8 mouse cellular contexts compared by ENCODE assay signal in the genomic region with DNA sequence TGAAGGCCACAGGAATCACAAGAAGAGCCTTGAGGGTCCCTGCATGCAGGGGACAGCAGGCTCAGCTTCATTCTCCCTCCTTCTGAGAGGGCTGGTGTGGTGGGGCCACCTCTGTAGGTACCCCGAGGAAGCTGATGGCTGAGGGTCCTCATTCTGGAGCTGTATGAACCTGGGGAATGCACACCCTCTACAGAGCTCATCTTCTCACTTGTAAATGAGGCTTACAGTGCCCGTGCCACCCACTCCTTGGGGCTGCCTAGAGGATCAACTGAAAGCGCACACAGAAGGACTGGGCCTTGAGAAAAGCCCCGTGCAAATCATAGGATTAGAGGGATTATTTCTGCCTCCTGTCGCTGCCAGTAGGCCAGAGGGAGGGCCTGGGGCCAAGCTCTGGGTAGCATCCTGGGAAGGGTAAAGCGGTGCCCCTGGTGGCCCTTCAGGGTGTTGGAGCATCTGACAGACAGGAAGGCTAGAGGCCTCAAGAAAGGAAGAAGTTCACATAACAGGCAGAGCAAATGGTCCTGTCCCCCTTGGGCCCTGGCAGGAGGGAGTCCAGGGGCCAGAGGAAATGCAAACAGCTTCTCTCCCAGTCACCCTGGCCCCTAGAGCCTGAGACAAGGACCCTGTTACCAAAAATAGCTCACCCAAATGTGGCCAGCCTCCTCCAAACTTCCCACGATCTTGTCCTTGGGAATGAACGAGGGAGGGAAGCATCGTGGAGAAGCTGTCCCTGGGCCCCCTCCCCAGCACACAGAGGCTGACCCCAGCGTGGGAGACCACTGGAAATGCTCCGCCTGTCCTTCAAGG. TPM values are rescaled to one million over a fixed set of nuclear protein-coding genes. Genes with fewer than 3 reads are reported as not detected.
A peak's percentile ranks its signal among the peaks of the same experiment; 100 is the strongest.
DNase-seq lines count a peak whose midpoint lies in the region; ATAC-seq and TF ChIP-seq lines count a peak whose summit lies in the region.

No protein-coding gene starts in this region.

- peak; percentile 39 to 41 for DNase-seq in heart, adult 2 months
- no peak for DNase-seq in heart, postnatal 36 days
- peak; percentile 49 for DNase-seq in MN1 (ENCODE audit: low spot score)
- peak; percentile 78 for DNase-seq in heart, embryonic 10.5 days (ENCODE audit: low spot score)
- no peak for DNase-seq in liver, embryonic 13.5 days
- DNase-seq in urinary bladder, adult 2 months (ENCODE audit: low spot score): no peak
- no peak for DNase-seq in frontal cortex, postnatal 36 days (ENCODE audit: low spot score in 2 of 2)

- intact Hi-C loops in heart, adult 2 months (cut with DNase I): loop anchor here (2.0 kb wide), 1 partner anchor 25 kb away; no protein-coding TSS in a partner anchor
- intact Hi-C loops in heart, postnatal 36 days (cut with DNase I): loop anchor here (2.0 kb wide), 2 partner anchors 15 to 25 kb away; no protein-coding TSS in a partner anchor

- H3K9ac ChIP-seq in heart, adult 2 months (ENCODE audit: low read depth, low read length): no peak overlapping the region
- 0 out of 2 replicates have a peak overlapping the region, but pooled peaks have one; percentile 29 for H3K9ac ChIP-seq in liver, embryonic 13.5 days

- no peak; the same call in 1 of the 2 replicates for ATAC-seq in liver, embryonic 13.5 days (ENCODE audit: low read depth)
- no peak for ATAC-seq in granulocyte monocyte progenitor cell, adult 5-6 weeks (replicated peaks; ENCODE audit: poor library complexity, severe bottlenecking)

- H3K36me3 ChIP-seq in heart, adult 2 months (ENCODE audit: control insufficient read depth, insufficient read depth, low read length): no peaks in the 10 kb centered on the region
- peaks cover 47% of the 10 kb centered on the region for H3K36me3 ChIP-seq in heart, embryonic 10.5 days
- peaks cover 43% of the 10 kb centered on the region for H3K36me3 ChIP-seq in liver, embryonic 13.5 days

- no peak for TF ChIP-seq POLR2A in heart, adult 2 months (IDR thresholded peaks at IDR 0.05; ENCODE audit: insufficient read depth, low read depth, low read length)

- H3K4me2 ChIP-seq in liver, embryonic 13.5 days: no peak overlapping the region

- 33% methylated on average over 11 of the region's 11 CpGs for WGBS in heart, adult 2 months
- WGBS in heart, embryonic 10.5 days: 25% methylated on average over 11 of the region's 11 CpGs
- WGBS in liver, embryonic 13.5 days (ENCODE audit: insufficient replicate concordance): 39% methylated on average over 11 of the region's 11 CpGs

- TF ChIP-seq CTCF in heart, adult 2 months (IDR thresholded peaks at IDR 0.05): peak; percentile 29

- H3K27me3 ChIP-seq in heart, adult 2 months (ENCODE audit: control insufficient read depth, insufficient read depth, low read length): no peaks in the 10 kb centered on the region
- H3K27me3 ChIP-seq in heart, embryonic 10.5 days (ENCODE audit: insufficient read depth, poor library complexity, severe bottlenecking): no peaks in the 10 kb centered on the region
- H3K27me3 ChIP-seq in liver, embryonic 13.5 days: no peaks in the 10 kb centered on the region

- H3K79me2 ChIP-seq in heart, adult 2 months (replicated peaks; ENCODE audit: control insufficient read depth, insufficient read depth, low read length): no peaks in the 10 kb centered on the region

- TF ChIP-seq EP300 in heart, adult 2 months (IDR thresholded peaks at IDR 0.05; ENCODE audit: insufficient read depth, low read depth, low read length): 0 out of 2 replicates have a peak, but pooled peaks have one; percentile 13

- peaks cover 12% of the 10 kb centered on the region for H3K4me1 ChIP-seq in heart, adult 2 months (ENCODE audit: control insufficient read depth, insufficient read depth, low read length)
- H3K4me1 ChIP-seq in heart, embryonic 10.5 days: peaks cover 80% of the 10 kb centered on the region
- H3K4me1 ChIP-seq in liver, embryonic 13.5 days (replicated peaks): peaks cover 30% of the 10 kb centered on the region

- peak overlapping the region; percentile 72 for H3K27ac ChIP-seq in heart, adult 2 months
- H3K27ac ChIP-seq in heart, embryonic 10.5 days: peak overlapping the region; percentile 91
- H3K27ac ChIP-seq in liver, embryonic 13.5 days: peak overlapping the region; percentile 58

- no peak overlapping the region for H3K4me3 ChIP-seq in heart, adult 2 months
- H3K4me3 ChIP-seq in heart, embryonic 10.5 days: peak overlapping the region; percentile 3; the same call in 1 of the 2 replicates
- no peak overlapping the region for H3K4me3 ChIP-seq in liver, embryonic 13.5 days (replicated peaks)

- H3K9me3 ChIP-seq in heart, embryonic 10.5 days: no peaks in the 10 kb centered on the region
- H3K9me3 ChIP-seq in liver, embryonic 13.5 days (replicated peaks): no peaks in the 10 kb centered on the region

RNA-seq across cellular contexts. Expression of gene Dnaja3, which starts 16.2 kb away (rescaled TPM):
- 100 to 1,000 TPM; 138 to 150 TPM for total RNA-seq in heart, adult 2 months (2021)
- polyA plus RNA-seq in heart, adult 2 months (2012; rRNA removed): 80.8 and 104 TPM in 2 replicates
- 100 to 1,000 TPM; 143 to 164 TPM for total RNA-seq in heart, postnatal 36 days (2021)
- 78.3 and 85.5 TPM in 2 replicates for polyA plus RNA-seq in heart, embryonic 10.5 days (2016; fragmentation: Nextera tagmentation; extraction: Ambion mirVana)
- 51.8 and 62.5 TPM in 2 replicates for polyA plus RNA-seq in liver, embryonic 13.5 days (2015; fragmentation: Nextera tagmentation; extraction: Ambion mirVana)
- total RNA-seq in granulocyte monocyte progenitor cell, adult 5-6 weeks (2014; fragmentation: Nextera tagmentation): 41.9 and 45.8 TPM in 2 replicates
- 60.9 and 66.4 TPM in 2 replicates for total RNA-seq in granulocyte monocyte progenitor cell, adult 5-6 weeks (2017)
- polyA plus RNA-seq in urinary bladder, adult 2 months (2012; rRNA removed): 36.6 and 37.9 TPM in 2 replicates

RNA-seq across cellular contexts. Expression of gene Vasn, which starts 16.2 kb away (rescaled TPM):
- total RNA-seq in heart, adult 2 months (2021): 10 to 100 TPM in 1 of 2 experiments, 1 to 10 TPM in 1; 9.2 to 10.5 TPM
- polyA plus RNA-seq in heart, adult 2 months (2012; rRNA removed): 23.9 and 24.2 TPM in 2 replicates
- total RNA-seq in heart, postnatal 36 days (2021): 10 to 100 TPM in 1 of 2 experiments, 1 to 10 TPM in 1; 9.2 to 11.0 TPM
- 13.7 and 16.9 TPM in 2 replicates for polyA plus RNA-seq in heart, embryonic 10.5 days (2016; fragmentation: Nextera tagmentation; extraction: Ambion mirVana)
- polyA plus RNA-seq in liver, embryonic 13.5 days (2015; fragmentation: Nextera tagmentation; extraction: Ambion mirVana): 2.9 TPM in 2 replicates
- not detected in 2 replicates for total RNA-seq in granulocyte monocyte progenitor cell, adult 5-6 weeks (2014; fragmentation: Nextera tagmentation)
- total RNA-seq in granulocyte monocyte progenitor cell, adult 5-6 weeks (2017): 0.67 TPM in 1 of 2 replicates, not detected in the other
- 26.6 and 28.5 TPM in 2 replicates for polyA plus RNA-seq in urinary bladder, adult 2 months (2012; rRNA removed)

RNA-seq across cellular contexts. Expression of gene Coro7, which starts 23.6 kb away (rescaled TPM):
- 10 to 100 TPM; 14.6 to 15.9 TPM for total RNA-seq in heart, adult 2 months (2021)
- 20.8 and 22.8 TPM in 2 replicates for polyA plus RNA-seq in heart, adult 2 months (2012; rRNA removed)
- 10 to 100 TPM; 13.0 to 13.7 TPM for total RNA-seq in heart, postnatal 36 days (2021)
- polyA plus RNA-seq in heart, embryonic 10.5 days (2016; fragmentation: Nextera tagmentation; extraction: Ambion mirVana): 22.7 and 23.9 TPM in 2 replicates
- polyA plus RNA-seq in liver, embryonic 13.5 days (2015; fragmentation: Nextera tagmentation; extraction: Ambion mirVana): 7.0 and 9.9 TPM in 2 replicates
- 115 and 187 TPM in 2 replicates for total RNA-seq in granulocyte monocyte progenitor cell, adult 5-6 weeks (2014; fragmentation: Nextera tagmentation)
- 39.8 and 58.1 TPM in 2 replicates for total RNA-seq in granulocyte monocyte progenitor cell, adult 5-6 weeks (2017)
- polyA plus RNA-seq in urinary bladder, adult 2 months (2012; rRNA removed): 32.6 and 33.5 TPM in 2 replicates

RNA-seq across cellular contexts. Expression of gene Pam16, which starts 31.2 kb away (rescaled TPM):
- total RNA-seq in heart, adult 2 months (2021): 100 to 1,000 TPM; 119 to 165 TPM
- 36.3 and 39.4 TPM in 2 replicates for polyA plus RNA-seq in heart, adult 2 months (2012; rRNA removed)
- total RNA-seq in heart, postnatal 36 days (2021): 100 to 1,000 TPM; 134 to 150 TPM
- polyA plus RNA-seq in heart, embryonic 10.5 days (2016; fragmentation: Nextera tagmentation; extraction: Ambion mirVana): 116 and 130 TPM in 2 replicates
- 67.5 and 74.1 TPM in 2 replicates for polyA plus RNA-seq in liver, embryonic 13.5 days (2015; fragmentation: Nextera tagmentation; extraction: Ambion mirVana)
- total RNA-seq in granulocyte monocyte progenitor cell, adult 5-6 weeks (2014; fragmentation: Nextera tagmentation): 42.3 and 113 TPM in 2 replicates
- total RNA-seq in granulocyte monocyte progenitor cell, adult 5-6 weeks (2017): 45.2 and 50.0 TPM in 2 replicates
- 57.5 and 64.8 TPM in 2 replicates for polyA plus RNA-seq in urinary bladder, adult 2 months (2012; rRNA removed)

Comparison
In these comparisons a context has a peak if more than half of its experiments do, and no peak if none do; other contexts are left out.
1. DNase-seq: peak in heart, adult 2 months (2 of 2), MN1 (single experiment) and heart, embryonic 10.5 days (single experiment); none in heart, postnatal 36 days (0 of 2), liver, embryonic 13.5 days (single experiment), urinary bladder, adult 2 months (single experiment) and frontal cortex, postnatal 36 days (0 of 2).
2. Peak in every context shown above with its lines, with median percentiles within 50 percentile points of each other: H3K27ac ChIP-seq.